Mouse (Mus musculus) ES-Bruce4 (cell line): ENCODE measurements around the gene Lrrc3b. TPM values are rescaled to one million over a fixed set of nuclear protein-coding genes. Genes with fewer than 3 reads are reported as not detected.

ENCODE experiments used
- H3K27ac ChIP-seq: 2 replicates; pipeline ENCODE4 v1.5.1; 2012; ENCODE audit warnings: low read length, inconsistent platforms; ENCODE audit not compliant: insufficient read depth
- H3K27me3 ChIP-seq: 2 replicates; pipeline ENCODE4 v1.6.1; 2012; ENCODE audit warnings: mild to moderate bottlenecking, low read length, inconsistent platforms; ENCODE audit not compliant: control insufficient read depth, poor library complexity, insufficient read depth, severe bottlenecking
- H3K36me3 ChIP-seq: 2 replicates; pipeline ENCODE4 v1.6.1; 2012; ENCODE audit warnings: inconsistent platforms, mild to moderate bottlenecking, low read length, moderate library complexity; ENCODE audit not compliant: control insufficient read depth, poor library complexity, insufficient read depth, severe bottlenecking
- H3K4me1 ChIP-seq: one replicate; pipeline ENCODE4 v1.8.1; 2011; ENCODE audit warnings: low read length; ENCODE audit not compliant: control insufficient read depth, insufficient read depth
- H3K4me3 ChIP-seq: 2 replicates; pipeline ENCODE4 v1.5.1; 2011; ENCODE audit warnings: low read depth, mild to moderate bottlenecking, low read length
- H3K9ac ChIP-seq: 2 replicates; pipeline ENCODE4 v1.6.1; 2012; ENCODE audit warnings: low read depth, mild to moderate bottlenecking, inconsistent platforms; ENCODE audit not compliant: poor library complexity, severe bottlenecking
- H3K9me3 ChIP-seq: replicated peaks from 2 replicates; pipeline ENCODE4 v1.6.1; 2012; ENCODE audit warnings: mild to moderate bottlenecking, low read length, inconsistent platforms; ENCODE audit not compliant: control insufficient read depth, poor library complexity, insufficient read depth, severe bottlenecking
- CTCF ChIP-seq: IDR thresholded peaks from one replicate; pipeline ENCODE4 v1.8.1; 2011; ENCODE audit warnings: low read depth, low read length
- EP300 ChIP-seq: IDR thresholded peaks from 2 replicates; pipeline ENCODE4 v1.6.1; 2011; ENCODE audit warnings: low read depth, low read length; ENCODE audit not compliant: insufficient read depth
- POLR2A ChIP-seq: IDR thresholded peaks from one replicate; pipeline ENCODE4 v1.8.1; 2011; ENCODE audit warnings: low read length; ENCODE audit not compliant: insufficient read depth
- polyA plus RNA-seq: library from polyadenylated mRNA; stranded (reverse); fragments of >200 nt; gene quantifications from 2 replicates; pipeline ENCODE4 v1.2.4, GENCODE M21; 2011; ENCODE audit warnings: low read depth; ENCODE audit not compliant: missing spikeins, insufficient read depth, insufficient read length

The Lrrc3b gene
- polyA plus RNA-seq: 0.42 TPM in 1 of 2 replicates, not detected in the other

- Histone ChIP-seq H3K4me1 (no peaks in the 10 kb centered on the region), H3K9me3 (no peaks in the 10 kb centered on the region), H3K9ac (peak within 1 kb of the TSS; percentile 36), H3K27ac (no peak within 1 kb of the TSS), H3K27me3 (no peaks in the 10 kb centered on the region), H3K4me3 (peak within 1 kb of the TSS; percentile 75), H3K36me3 (no peaks in the 10 kb centered on the region)
- no peak for TF ChIP-seq CTCF
- TF ChIP-seq POLR2A: no peak
- no peak for TF ChIP-seq EP300
These were observed at the start of gene Lrrc3b for GRCm38 (mm10) chr14:15438485-15439157. Gene Lrrc3b (minus strand): TSS chr14:15438987.

GRCm38 (mm10) chr14:15477668-15478067 is 38.9 kb upstream of the Lrrc3b start:
- Histone ChIP-seq H3K9me3 (0 out of 2 replicates have a peak, but pooled peaks cover 3% of the 10 kb centered on the region), H3K27ac (no peak overlapping the region), H3K27me3 (no peaks in the 10 kb centered on the region), H3K4me1 (no peaks in the 10 kb centered on the region), H3K9ac (no peak overlapping the region), H3K36me3 (no peaks in the 10 kb centered on the region), H3K4me3 (no peak overlapping the region)
- TF ChIP-seq POLR2A (no peak), CTCF (no peak), EP300 (no peak)

GRCm38 (mm10) chr14:15438096-15438484 is 697 bp downstream of the Lrrc3b start:
- Histone ChIP-seq H3K9me3 (no peaks in the 10 kb centered on the region), H3K36me3 (no peaks in the 10 kb centered on the region), H3K27ac (no peak overlapping the region), H3K4me1 (no peaks in the 10 kb centered on the region), H3K4me3 (peak overlapping the region; percentile 75), H3K27me3 (no peaks in the 10 kb centered on the region), H3K9ac (peak overlapping the region; percentile 36)
- TF ChIP-seq POLR2A (no peak), EP300 (no peak), CTCF (no peak)

- H3K36me3 ChIP-seq: no peaks in the 10 kb centered on the region
- TF ChIP-seq POLR2A (no peak), CTCF (no peak), EP300 (no peak)
- H3K27ac ChIP-seq: no peak overlapping the region
- no peaks in the 10 kb centered on the region for H3K4me1 ChIP-seq
- H3K9ac ChIP-seq: no peak overlapping the region
- H3K4me3 ChIP-seq: peak overlapping the region; percentile 75; the same call in 1 of the 2 replicates
- H3K9me3 ChIP-seq: no peaks in the 10 kb centered on the region
- no peaks in the 10 kb centered on the region for H3K27me3 ChIP-seq
These were observed 1.3 kb downstream of the Lrrc3b start for GRCm38 (mm10) chr14:15437501-15437941.

- H3K27ac ChIP-seq: no peak overlapping the region
- TF ChIP-seq CTCF (no peak), POLR2A (no peak), EP300 (no peak)
- H3K9ac ChIP-seq: no peak overlapping the region
- no peaks in the 10 kb centered on the region for H3K36me3 ChIP-seq
- no peak overlapping the region for H3K4me3 ChIP-seq
- H3K9me3 ChIP-seq: no peaks in the 10 kb centered on the region
- no peaks in the 10 kb centered on the region for H3K4me1 ChIP-seq
- H3K27me3 ChIP-seq: no peaks in the 10 kb centered on the region
These were observed 1.7 kb downstream of the Lrrc3b start for GRCm38 (mm10) chr14:15437046-15437445.

- TF ChIP-seq CTCF: no peak
- no peak for TF ChIP-seq EP300
- no peak for TF ChIP-seq POLR2A
- Histone ChIP-seq H3K4me1 (no peaks in the 10 kb centered on the region), H3K4me3 (no peak overlapping the region), H3K27me3 (no peaks in the 10 kb centered on the region), H3K9me3 (no peaks in the 10 kb centered on the region), H3K27ac (no peak overlapping the region), H3K9ac (no peak overlapping the region), H3K36me3 (no peaks in the 10 kb centered on the region)
These were observed 2.2 kb downstream of the Lrrc3b start for GRCm38 (mm10) chr14:15436586-15436985.
